Comparison of ENCODE assay signal across 8 mouse cellular contexts in genomic region chr14:54939434-54940175, GRCm38 (mm10). TPM values are rescaled to one million over a fixed set of nuclear protein-coding genes. Genes with fewer than 3 reads are reported as not detected.
DNase-seq lines count a peak whose midpoint lies in the region; ATAC-seq and TF ChIP-seq lines count a peak whose summit lies in the region.
"Had no signal": no experiment of that assay in that cellular context is flagged by ENCODE, and none has a peak within 500 bp of the region (broad histone marks: within the 10 kb centered on the region; RNA-seq: fewer than 3 reads in every experiment).

No protein-coding gene starts in this region.

- no peak overlapping the region for H3K27ac ChIP-seq in CH12.LX (ENCODE audit: insufficient read depth, low read depth)
- H3K27ac ChIP-seq in kidney, postnatal 0 days: peak overlapping the region; percentile 52; the same call in 1 of the 2 replicates
- peak overlapping the region; percentile 37 for H3K27ac ChIP-seq in lung, embryonic 15.5 days
- H3K27ac ChIP-seq: liver, embryonic 15.5 days had no signal

- H3K9ac ChIP-seq in CH12.LX (ENCODE audit: insufficient read depth, low read depth): no peak overlapping the region
- H3K9ac ChIP-seq in kidney, postnatal 0 days (ENCODE audit: low read depth, low read length): no peak overlapping the region
- no peak overlapping the region for H3K9ac ChIP-seq in lung, embryonic 15.5 days
- H3K9ac ChIP-seq: liver, embryonic 15.5 days had no signal

- WGBS in kidney, postnatal 0 days: 46% methylated on average over 12 of the region's 12 CpGs
- 40% methylated on average over 12 of the region's 12 CpGs for WGBS in lung, embryonic 15.5 days

- DNase-seq in CH12.LX (ENCODE audit: extremely low read depth) (peak; percentile 60), MEL-GATA-1-ER (ENCODE audit: extremely low read depth, low read depth) (peak; percentile 26)
- DNase-seq in cerebellum, adult 9-10 months: peak; percentile 63
- DNase-seq in kidney, postnatal 0 days (ENCODE audit: low spot score): peak; percentile 81
- peak; percentile 9 for DNase-seq in spleen, adult 12 weeks (ENCODE audit: low spot score)

- H3K27me3 ChIP-seq in CH12.LX (replicated peaks): peaks cover 69% of the 10 kb centered on the region
- H3K27me3 ChIP-seq in kidney, postnatal 0 days (ENCODE audit: insufficient read depth, low read length): no peaks in the 10 kb centered on the region
- 0 out of 2 replicates have a peak, but pooled peaks cover 7% of the 10 kb centered on the region for H3K27me3 ChIP-seq in lung, embryonic 15.5 days

- dilution Hi-C loops in CH12.LX (cut with MboI; ENCODE audit: extremely low pct_ligation_motif_present, extremely low pct_unique_long_range_greater_than_20kb, low sequenced_read_pairs): no loop called here

- no peak overlapping the region for H3K4me3 ChIP-seq in CH12.LX (replicated peaks in 1 of 3; ENCODE audit: low read depth in 2 of 3, low read length in 2 of 3, poor library complexity in 1 of 3)
- no peak overlapping the region for H3K4me3 ChIP-seq in kidney, postnatal 0 days (replicated peaks; ENCODE audit: low read depth, low read length)
- no peak overlapping the region for H3K4me3 ChIP-seq in lung, embryonic 15.5 days
- H3K4me3 ChIP-seq: liver, embryonic 15.5 days had no signal

- peak; percentile 88 to 94 for TF ChIP-seq CTCF in CH12.LX (conservative IDR thresholded peaks at IDR 0.05 in 1 of 2, IDR thresholded peaks at IDR 0.05 in 1 of 2; ENCODE audit: low read depth in 2 of 2, low read length in 2 of 2)
- peak; percentile 92 for TF ChIP-seq CTCF in kidney, postnatal 0 days (IDR thresholded peaks at IDR 0.05; ENCODE audit: low read depth)

- ATAC-seq in granulocyte monocyte progenitor cell, adult 5-6 weeks (replicated peaks; ENCODE audit: poor library complexity, severe bottlenecking): peak; percentile 53; the same call in 1 of the 2 replicates
- peak; percentile 70; the same call in 1 of the 2 replicates for ATAC-seq in kidney, postnatal 0 days (replicated peaks; ENCODE audit: low FRiP score, low read depth)
- ATAC-seq in lung, embryonic 15.5 days (ENCODE audit: borderline replicate concordance, extremely low read depth, low FRiP score, low TSS enrichment): peak; percentile 73; the same call in 1 of the 2 replicates

- no peak for TF ChIP-seq EP300 in CH12.LX (IDR thresholded peaks at IDR 0.05; ENCODE audit: low read length)

- H3K4me2 ChIP-seq in CH12.LX (ENCODE audit: insufficient read depth, low read depth, poor library complexity, severe bottlenecking): no peak overlapping the region
- H3K4me2 ChIP-seq in kidney, postnatal 0 days (ENCODE audit: low read length): no peak overlapping the region
- no peak overlapping the region for H3K4me2 ChIP-seq in lung, embryonic 15.5 days
- H3K4me2 ChIP-seq: liver, embryonic 15.5 days had no signal

- peak; percentile 80 for TF ChIP-seq RAD21 in CH12.LX (IDR thresholded peaks at IDR 0.05; ENCODE audit: low read depth, low read length)

- H3K4me1 ChIP-seq in CH12.LX (ENCODE audit: control insufficient read depth in 1 of 2, insufficient read depth in 2 of 2): no peaks in the 10 kb centered on the region
- H3K4me1 ChIP-seq in kidney, postnatal 0 days (replicated peaks; ENCODE audit: insufficient read depth, low read length): peaks cover 13% of the 10 kb centered on the region
- H3K4me1 ChIP-seq in lung, embryonic 15.5 days: peaks cover 5% of the 10 kb centered on the region; the same call in 1 of the 2 replicates
- H3K4me1 ChIP-seq: liver, embryonic 15.5 days had no signal

- in situ Hi-C loops in CH12.LX (cut with MboI; ENCODE audit: low pct_ligation_motif_present, low pct_unique_long_range_greater_than_20kb, low sequenced_read_pairs): loop anchor here (5.0 kb wide), 1 partner anchor 37 kb away; no protein-coding TSS in a partner anchor

- no peaks in the 10 kb centered on the region for H3K36me3 ChIP-seq in CH12.LX (replicated peaks in 1 of 2; ENCODE audit: control insufficient read depth in 1 of 2, insufficient read depth in 1 of 2, low read length in 1 of 2)
- no peaks in the 10 kb centered on the region for H3K36me3 ChIP-seq in kidney, postnatal 0 days (ENCODE audit: insufficient read depth, low read length)
- no peaks in the 10 kb centered on the region for H3K36me3 ChIP-seq in lung, embryonic 15.5 days
- H3K36me3 ChIP-seq: liver, embryonic 15.5 days had no signal

- no peaks in the 10 kb centered on the region for H3K79me2 ChIP-seq in CH12.LX (replicated peaks; ENCODE audit: control insufficient read depth, extremely low read depth, insufficient read depth, poor library complexity, severe bottlenecking)

- H3K9me3 ChIP-seq in CH12.LX (replicated peaks; ENCODE audit: low read length): no peaks in the 10 kb centered on the region
- no peaks in the 10 kb centered on the region for H3K9me3 ChIP-seq in kidney, postnatal 0 days (replicated peaks; ENCODE audit: low read length)
- H3K9me3 ChIP-seq in lung, embryonic 15.5 days: no peaks in the 10 kb centered on the region
- H3K9me3 ChIP-seq: liver, embryonic 15.5 days had no signal

- no peak for TF ChIP-seq POLR2A in CH12.LX (IDR thresholded peaks at IDR 0.05; ENCODE audit: low read depth, low read length)

TF ChIP-seq in CH12.LX, 34 proteins besides CTCF, POLR2A, EP300 and RAD21:
- TF ChIP-seq SMC3 (IDR thresholded peaks at IDR 0.05; ENCODE audit: low read depth, low read length) (peak; percentile 88), MEF2A (IDR thresholded peaks at IDR 0.05; ENCODE audit: borderline replicate concordance, low read depth, low read length) (no peak), TBP (conservative IDR thresholded peaks at IDR 0.05; ENCODE audit: low read depth, low read length) (no peak), UBTF (IDR thresholded peaks at IDR 0.05; ENCODE audit: low read depth, low read length) (no peak), ZC3H11A (IDR thresholded peaks at IDR 0.05; ENCODE audit: low read depth, low read length) (no peak)

RNA-seq across cellular contexts. Expression of gene Cmtm5, which starts 3.5 kb away (rescaled TPM):
- total RNA-seq in CH12.LX (2012; rRNA removed) (not detected in 2 replicates), CH12.LX (2014; rRNA removed) (not detected in 2 replicates)
- not detected in 2 replicates for polyA plus RNA-seq in CH12.LX (2012; ENCODE audit: insufficient read length, low read depth)
- total RNA-seq in granulocyte monocyte progenitor cell, adult 5-6 weeks (2014; fragmentation: Nextera tagmentation): not detected in 2 replicates
- not detected in 2 replicates for total RNA-seq in granulocyte monocyte progenitor cell, adult 5-6 weeks (2017)
- 1.9 and 2.1 TPM in 2 replicates for polyA plus RNA-seq in kidney, postnatal 0 days (2015; fragmentation: Nextera tagmentation; extraction: Ambion mirVana)
- 0.95 and 1.0 TPM in 2 replicates for polyA plus RNA-seq in lung, embryonic 15.5 days (2015; fragmentation: Nextera tagmentation; extraction: Ambion mirVana)

RNA-seq across cellular contexts. Expression of gene Il25, which starts 7.1 kb away (rescaled TPM):
- not detected in 2 replicates for total RNA-seq in CH12.LX (2012; rRNA removed)
- total RNA-seq in CH12.LX (2014; rRNA removed): not detected in 2 replicates
- polyA plus RNA-seq in CH12.LX (2012; ENCODE audit: insufficient read length, low read depth): not detected in 2 replicates
- total RNA-seq in granulocyte monocyte progenitor cell, adult 5-6 weeks (2014; fragmentation: Nextera tagmentation): not detected in 2 replicates
- total RNA-seq in granulocyte monocyte progenitor cell, adult 5-6 weeks (2017): not detected in 2 replicates
- polyA plus RNA-seq in kidney, postnatal 0 days (2015; fragmentation: Nextera tagmentation; extraction: Ambion mirVana): 0.11 TPM in 1 of 2 replicates, not detected in the other
- polyA plus RNA-seq in lung, embryonic 15.5 days (2015; fragmentation: Nextera tagmentation; extraction: Ambion mirVana): 0.19 TPM in 1 of 2 replicates, not detected in the other
- polyA plus RNA-seq: liver, embryonic 15.5 days had no signal

RNA-seq across cellular contexts. Expression of gene Efs, which starts 13.7 kb away (rescaled TPM):
- total RNA-seq in CH12.LX (2012; rRNA removed): not detected in 2 replicates
- not detected in 2 replicates for total RNA-seq in CH12.LX (2014; rRNA removed)
- polyA plus RNA-seq in CH12.LX (2012; ENCODE audit: insufficient read length, low read depth): not detected in 2 replicates
- total RNA-seq in granulocyte monocyte progenitor cell, adult 5-6 weeks (2014; fragmentation: Nextera tagmentation): not detected in 2 replicates
- total RNA-seq in granulocyte monocyte progenitor cell, adult 5-6 weeks (2017): not detected in 2 replicates
- polyA plus RNA-seq in kidney, postnatal 0 days (2015; fragmentation: Nextera tagmentation; extraction: Ambion mirVana): 15.0 and 16.0 TPM in 2 replicates
- polyA plus RNA-seq in lung, embryonic 15.5 days (2015; fragmentation: Nextera tagmentation; extraction: Ambion mirVana): 26.5 and 29.1 TPM in 2 replicates

RNA-seq across cellular contexts. Expression of gene Slc22a17, which starts 26.7 kb away (rescaled TPM):
- total RNA-seq in CH12.LX (2012; rRNA removed): 0.71 and 1.1 TPM in 2 replicates
- 0.04 and 0.16 TPM in 2 replicates for total RNA-seq in CH12.LX (2014; rRNA removed)
- 0.15 and 0.34 TPM in 2 replicates for polyA plus RNA-seq in CH12.LX (2012; ENCODE audit: insufficient read length, low read depth)
- 1.4 and 2.8 TPM in 2 replicates for total RNA-seq in granulocyte monocyte progenitor cell, adult 5-6 weeks (2014; fragmentation: Nextera tagmentation)
- 0.52 and 0.77 TPM in 2 replicates for total RNA-seq in granulocyte monocyte progenitor cell, adult 5-6 weeks (2017)
- 39.9 and 48.1 TPM in 2 replicates for polyA plus RNA-seq in kidney, postnatal 0 days (2015; fragmentation: Nextera tagmentation; extraction: Ambion mirVana)
- 32.5 and 34.1 TPM in 2 replicates for polyA plus RNA-seq in lung, embryonic 15.5 days (2015; fragmentation: Nextera tagmentation; extraction: Ambion mirVana)

RNA-seq across cellular contexts. Expression of gene Myh6, which starts 27.1 kb away (rescaled TPM):
- 0.21 and 0.98 TPM in 2 replicates for total RNA-seq in CH12.LX (2012; rRNA removed)
- total RNA-seq in CH12.LX (2014; rRNA removed): 0.04 and 0.16 TPM in 2 replicates
- polyA plus RNA-seq in CH12.LX (2012; ENCODE audit: insufficient read length, low read depth): 1.3 and 1.5 TPM in 2 replicates
- not detected in 2 replicates for total RNA-seq in granulocyte monocyte progenitor cell, adult 5-6 weeks (2014; fragmentation: Nextera tagmentation)
- not detected in 2 replicates for total RNA-seq in granulocyte monocyte progenitor cell, adult 5-6 weeks (2017)
- polyA plus RNA-seq in kidney, postnatal 0 days (2015; fragmentation: Nextera tagmentation; extraction: Ambion mirVana): 0.34 and 0.62 TPM in 2 replicates
- polyA plus RNA-seq in lung, embryonic 15.5 days (2015; fragmentation: Nextera tagmentation; extraction: Ambion mirVana): 70.4 and 166 TPM in 2 replicates

Comparison
In these comparisons a context has a peak if more than half of its experiments do, and no peak if none do; other contexts are left out.
1. DNase-seq: peak in every context shown above with its lines; median percentile 81 in kidney, postnatal 0 days; 63 in cerebellum, adult 9-10 months; 60 in CH12.LX; 26 in MEL-GATA-1-ER; 9 in spleen, adult 12 weeks.
2. RNA of gene Efs, which starts 13.7 kb away (polyA plus RNA-seq): 26.5 to 29.1 TPM in lung, embryonic 15.5 days and 15.0 to 16.0 TPM in kidney, postnatal 0 days; not detected in CH12.LX; every median in the first group is over 10 times any median in the second.
3. Peak in every context shown above with its lines, with median percentiles within 50 percentile points of each other: ATAC-seq.